Mouse (Mus musculus): Measurements from ENCODE around the gene Mgat2. TPM values are rescaled to one million over a fixed set of nuclear protein-coding genes. Genes with fewer than 3 reads are reported as not detected.
A peak's percentile ranks its signal among the peaks of the same experiment; 100 is the strongest.

The Mgat2 gene
- polyA plus RNA-seq, 1 experiment from 2014 or later = 61.4 TPM

DNA sequence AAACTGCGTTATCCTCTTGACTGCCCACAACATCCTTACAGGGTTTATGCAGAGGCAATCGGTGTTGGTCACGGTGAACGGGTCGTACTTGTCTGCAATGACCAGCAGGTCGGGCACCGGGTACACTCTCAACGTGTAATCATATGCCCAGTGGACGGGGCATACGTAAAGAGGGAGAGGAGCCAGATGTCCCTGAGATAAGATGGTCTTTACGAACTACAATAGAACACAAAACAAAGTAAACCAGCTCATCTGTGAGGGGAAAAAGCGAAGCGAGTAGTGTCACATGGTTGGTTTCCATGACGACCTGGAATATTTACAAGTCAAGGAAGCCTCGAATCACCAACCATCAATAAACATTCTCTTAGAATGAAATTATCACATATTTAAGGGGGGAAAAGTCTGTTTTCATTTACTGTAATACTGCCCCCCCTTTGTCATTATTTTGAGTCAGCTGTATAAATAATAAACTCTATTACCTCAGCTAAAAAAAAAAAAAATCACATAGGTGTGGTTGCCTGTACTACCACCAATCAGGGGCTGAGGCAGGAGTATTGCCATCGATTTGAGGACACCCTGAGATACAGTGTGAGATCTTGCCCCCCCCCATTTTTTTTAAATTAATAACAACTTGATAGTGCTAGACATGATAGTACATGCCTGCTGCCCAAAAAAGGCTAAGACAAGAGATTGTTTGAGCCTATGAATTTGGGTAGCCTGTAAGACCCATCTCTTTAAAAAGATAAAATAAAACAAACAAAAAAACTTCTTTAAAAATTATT is 20.3 kb downstream of the Mgat2 start, which contains the start of gene Gm49384:
Gm49384 (minus strand) TSS at position 216 of the 782 bp plus-strand sequence.
- no peak for ATAC-seq (ENCODE audit: insufficient read depth)
- WGBS = 81% methylated on average over 16 of the region's 16 CpGs

DNA sequence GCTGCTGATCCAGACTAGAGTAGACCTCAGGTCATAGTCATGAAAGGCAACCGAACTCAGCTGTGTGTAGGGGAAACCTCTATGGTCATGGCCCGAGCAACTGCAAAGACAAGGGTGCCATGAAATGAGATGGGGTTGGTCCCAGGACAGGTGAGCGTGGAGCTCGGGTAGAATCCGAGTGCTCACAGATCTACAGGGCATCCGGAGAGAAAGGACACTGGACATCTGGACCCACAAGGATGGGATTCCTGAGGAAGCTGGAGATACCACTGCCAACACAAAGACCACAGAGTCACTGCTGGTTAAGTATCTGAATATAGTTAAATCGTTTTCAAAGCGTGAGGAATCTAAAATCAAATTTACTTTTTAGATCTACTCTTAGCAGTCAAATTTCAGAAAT is 23.4 kb downstream of the Mgat2 start:
- no peak for TF ChIP-seq CTCF (IDR thresholded peaks at IDR 0.05; ENCODE audit: low read depth)
- Histone ChIP-seq H3K9ac (no peak overlapping the region), H3K27ac (ENCODE audit: low read depth) (no peak overlapping the region), H3K4me2 (no peak overlapping the region), H3K4me1 (ENCODE audit: insufficient read depth) (no peaks in the 10 kb centered on the region), H3K9me3 (ENCODE audit: low read depth, low read length) (no peaks in the 10 kb centered on the region), H3K36me3 (ENCODE audit: insufficient read depth) (peaks cover 74% of the 10 kb centered on the region), H3K4me3 (ENCODE audit: low read depth, low read length) (no peak overlapping the region), H3K27me3 (ENCODE audit: insufficient read depth, low read length) (no peaks in the 10 kb centered on the region)
- DNase-seq (no peak), ATAC-seq (ENCODE audit: insufficient read depth) (no peak)
- 93% methylated on average over 8 of the region's 8 CpGs for WGBS

More for the DNA sequence above, 20.3 kb downstream of the Mgat2 start, which contains the start of gene Gm49384:
- no peak for TF ChIP-seq CTCF (IDR thresholded peaks at IDR 0.05; ENCODE audit: low read depth)
- no peak within 1 kb of the TSS for H3K9ac ChIP-seq
- H3K9me3 ChIP-seq (ENCODE audit: low read depth, low read length) = no peaks in the 10 kb centered on the region
- H3K4me1 ChIP-seq (ENCODE audit: insufficient read depth) = no peaks in the 10 kb centered on the region
- DNase-seq = peak; percentile 46
- no peak within 1 kb of the TSS for H3K4me2 ChIP-seq
- peaks cover 73% of the 10 kb centered on the region for H3K36me3 ChIP-seq (ENCODE audit: insufficient read depth)
- no peaks in the 10 kb centered on the region for H3K27me3 ChIP-seq (ENCODE audit: insufficient read depth, low read length)
- H3K4me3 ChIP-seq (ENCODE audit: low read depth, low read length) = no peak within 1 kb of the TSS
- H3K27ac ChIP-seq (ENCODE audit: low read depth) = no peak within 1 kb of the TSS

DNA sequence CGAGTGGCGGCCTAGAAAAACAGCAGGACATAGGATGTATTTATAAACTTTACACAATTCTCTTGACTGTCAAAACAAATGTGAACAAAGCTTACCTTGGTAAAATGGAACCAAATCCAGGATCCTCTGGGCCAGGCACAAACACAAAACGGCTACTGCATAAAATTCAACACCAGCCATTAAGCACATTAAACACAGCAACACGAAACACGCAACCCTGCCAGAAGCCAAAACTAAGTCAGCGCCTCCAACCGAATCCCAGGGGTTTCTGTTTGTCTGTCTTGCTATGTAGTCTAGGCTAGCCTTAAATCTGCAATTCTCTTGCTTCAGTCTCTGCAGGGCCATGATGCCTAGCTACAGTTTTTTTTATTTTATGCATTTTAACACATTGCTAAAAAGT is 24.0 kb downstream of the Mgat2 start:
- H3K9me3 ChIP-seq (ENCODE audit: low read depth, low read length) = no peaks in the 10 kb centered on the region
- WGBS = 94% methylated on average over 7 of the region's 7 CpGs
- no peaks in the 10 kb centered on the region for H3K27me3 ChIP-seq (ENCODE audit: insufficient read depth, low read length)
- DNase-seq (no peak), ATAC-seq (ENCODE audit: insufficient read depth) (no peak)
- no peak overlapping the region for H3K4me2 ChIP-seq
- peaks cover 75% of the 10 kb centered on the region for H3K36me3 ChIP-seq (ENCODE audit: insufficient read depth)
- no peak overlapping the region for H3K27ac ChIP-seq (ENCODE audit: low read depth)
- TF ChIP-seq CTCF (IDR thresholded peaks at IDR 0.05; ENCODE audit: low read depth) = no peak
- H3K4me3 ChIP-seq (ENCODE audit: low read depth, low read length) = no peak overlapping the region
- H3K4me1 ChIP-seq (ENCODE audit: insufficient read depth) = no peaks in the 10 kb centered on the region
- H3K9ac ChIP-seq = no peak overlapping the region

DNA sequence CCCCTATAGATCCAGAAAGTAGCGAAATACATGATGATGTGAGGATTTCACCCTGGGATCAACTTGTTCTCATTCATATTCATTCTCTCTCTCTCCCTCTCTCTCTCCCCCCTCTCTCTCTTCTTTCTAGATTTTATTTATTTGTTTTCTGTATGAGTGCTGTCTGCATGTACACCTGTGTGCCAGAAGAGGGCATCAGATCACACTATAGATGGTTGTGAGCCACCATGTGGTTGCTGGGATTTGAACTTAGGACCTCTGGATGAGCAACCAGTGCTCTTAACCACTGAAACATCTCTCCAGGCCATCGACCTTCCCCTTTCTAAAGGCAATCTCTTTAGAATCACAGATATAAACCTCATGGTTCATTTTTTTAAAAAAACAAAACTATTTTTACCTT is 24.6 kb downstream of the Mgat2 start:
- Histone ChIP-seq H3K9ac (no peak overlapping the region), H3K9me3 (ENCODE audit: low read depth, low read length) (no peaks in the 10 kb centered on the region), H3K4me2 (no peak overlapping the region), H3K4me1 (ENCODE audit: insufficient read depth) (no peaks in the 10 kb centered on the region), H3K4me3 (ENCODE audit: low read depth, low read length) (no peak overlapping the region), H3K27ac (ENCODE audit: low read depth) (no peak overlapping the region), H3K36me3 (ENCODE audit: insufficient read depth) (peaks cover 73% of the 10 kb centered on the region), H3K27me3 (ENCODE audit: insufficient read depth, low read length) (no peaks in the 10 kb centered on the region)
- ATAC-seq (ENCODE audit: insufficient read depth) (no peak), DNase-seq (no peak)
- TF ChIP-seq CTCF (IDR thresholded peaks at IDR 0.05; ENCODE audit: low read depth) = peak; percentile 24; the same call in 1 of the 2 replicates
- 87% methylated on average over 2 of the region's 2 CpGs for WGBS

DNA sequence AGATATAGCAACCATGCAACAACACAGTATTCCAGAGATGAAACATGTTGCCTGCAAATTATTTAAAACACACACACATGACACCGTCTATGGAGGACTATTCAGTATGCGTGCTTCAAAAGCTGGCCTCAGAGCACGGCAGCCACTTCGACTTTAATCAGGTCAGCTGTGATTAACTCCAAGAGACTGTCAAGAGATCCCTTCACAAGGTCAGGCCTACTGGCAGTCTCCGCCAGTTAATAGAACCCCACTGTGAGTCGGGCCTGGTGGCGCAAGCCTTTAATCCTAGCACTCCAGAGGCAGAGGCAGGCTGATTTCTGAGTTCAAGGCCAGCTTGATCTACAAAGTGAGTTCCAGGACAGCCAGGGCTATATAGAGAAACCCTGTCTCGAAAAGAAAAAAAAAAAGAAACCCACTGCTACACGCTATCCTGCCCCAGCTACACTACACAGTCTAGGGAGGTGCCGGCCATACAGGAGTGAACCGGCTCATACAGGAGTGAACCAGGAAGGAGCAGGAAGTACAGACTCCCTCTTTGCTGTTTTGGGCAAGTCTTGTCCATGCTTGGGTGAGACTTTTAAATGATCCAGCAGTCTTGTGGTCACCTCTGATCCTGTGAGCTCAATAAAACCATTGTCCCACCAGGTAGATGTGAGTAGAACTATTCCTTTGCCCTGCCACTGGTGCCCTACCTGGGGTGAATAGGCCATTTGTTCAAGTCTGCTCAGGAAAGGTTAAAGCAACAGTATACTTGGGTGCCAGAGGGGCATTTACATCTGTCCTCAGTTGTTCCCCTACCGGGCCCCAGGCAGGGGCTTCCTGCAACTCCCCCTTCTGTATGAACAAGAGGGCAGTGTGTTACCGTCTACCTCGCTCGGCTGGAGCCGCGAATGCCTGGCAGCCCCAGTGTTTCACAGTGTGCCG is 26.4 kb downstream of the Mgat2 start:
- H3K36me3 ChIP-seq (ENCODE audit: insufficient read depth) = peaks cover 75% of the 10 kb centered on the region
- H3K4me1 ChIP-seq (ENCODE audit: insufficient read depth) = no peaks in the 10 kb centered on the region
- no peak overlapping the region for H3K9ac ChIP-seq
- TF ChIP-seq CTCF (IDR thresholded peaks at IDR 0.05; ENCODE audit: low read depth) = no peak
- no peak overlapping the region for H3K4me3 ChIP-seq (ENCODE audit: low read depth, low read length)
- no peaks in the 10 kb centered on the region for H3K27me3 ChIP-seq (ENCODE audit: insufficient read depth, low read length)
- H3K27ac ChIP-seq (ENCODE audit: low read depth) = no peak overlapping the region
- WGBS = 88% methylated on average over 18 of the region's 18 CpGs
- H3K4me2 ChIP-seq = no peak overlapping the region
- DNase-seq (no peak), ATAC-seq (ENCODE audit: insufficient read depth) (0 out of 2 replicates have a peak, but pooled peaks have one; percentile 31)
- no peaks in the 10 kb centered on the region for H3K9me3 ChIP-seq (ENCODE audit: low read depth, low read length)

DNA sequence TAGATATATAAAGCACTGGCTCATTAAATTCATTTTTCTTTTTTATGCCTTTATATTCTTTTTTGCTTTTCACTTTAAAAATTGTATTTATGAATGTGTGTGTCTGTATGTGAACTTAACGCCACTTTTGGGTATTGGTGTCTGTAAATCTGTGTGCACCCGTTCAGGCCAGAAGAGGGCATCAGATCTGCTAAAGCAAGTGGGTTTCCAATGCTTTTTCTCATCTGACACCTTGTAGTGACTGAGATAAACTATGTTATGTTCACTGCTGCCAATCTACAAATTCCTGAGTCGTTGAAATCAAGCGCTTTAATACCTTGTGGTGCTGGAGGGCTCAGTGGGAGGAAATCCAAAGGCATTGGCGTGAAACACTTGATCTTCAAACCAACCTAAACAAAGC is 27.1 kb downstream of the Mgat2 start:
- ATAC-seq (ENCODE audit: insufficient read depth) (no peak), DNase-seq (peak; percentile 52)
- Histone ChIP-seq H3K9ac (no peak overlapping the region), H3K27me3 (ENCODE audit: insufficient read depth, low read length) (no peaks in the 10 kb centered on the region), H3K4me1 (ENCODE audit: insufficient read depth) (no peaks in the 10 kb centered on the region), H3K4me2 (no peak overlapping the region), H3K9me3 (ENCODE audit: low read depth, low read length) (no peaks in the 10 kb centered on the region), H3K27ac (ENCODE audit: low read depth) (no peak overlapping the region), H3K4me3 (ENCODE audit: low read depth, low read length) (no peak overlapping the region), H3K36me3 (ENCODE audit: insufficient read depth) (peaks cover 77% of the 10 kb centered on the region)
- peak; percentile 38; the same call in 1 of the 2 replicates for TF ChIP-seq CTCF (IDR thresholded peaks at IDR 0.05; ENCODE audit: low read depth)
- 66% methylated on average over 5 of the region's 5 CpGs for WGBS

Data from lung, embryonic 14.5 days (tissue).